In genomic region chr9:108119891-108120411, GRCm38 (mm10) we compare ENCODE assay signal across 8 mouse cellular contexts. TPM values are rescaled to one million over a fixed set of nuclear protein-coding genes. Genes with fewer than 3 reads are reported as not detected.
DNase-seq lines count a peak whose midpoint lies in the region; ATAC-seq and TF ChIP-seq lines count a peak whose summit lies in the region.

No protein-coding gene starts in this region.

- peaks cover 19% of the 10 kb centered on the region for H3K27me3 ChIP-seq in limb, embryonic 12.5 days
- peaks cover 20% of the 10 kb centered on the region for H3K27me3 ChIP-seq in limb, embryonic 10.5 days (ENCODE audit: low read depth, poor library complexity, severe bottlenecking)
- peaks cover 14% of the 10 kb centered on the region for H3K27me3 ChIP-seq in heart, embryonic 10.5 days (ENCODE audit: insufficient read depth, poor library complexity, severe bottlenecking)
- H3K27me3 ChIP-seq in midbrain, embryonic 15.5 days (replicated peaks) = no peaks in the 10 kb centered on the region
- H3K27me3 ChIP-seq in thymus, adult 2 months (ENCODE audit: control insufficient read depth, insufficient read depth, low read length) = no peaks in the 10 kb centered on the region

- no peak for ATAC-seq in limb, embryonic 12.5 days (ENCODE audit: insufficient number of reproducible peaks, insufficient read depth, low FRiP score, low TSS enrichment, low read depth)
- ATAC-seq in midbrain, embryonic 15.5 days (replicated peaks) = no peak

- peaks cover 14% of the 10 kb centered on the region; the same call in 1 of the 2 replicates for H3K4me1 ChIP-seq in limb, embryonic 12.5 days (replicated peaks)
- H3K4me1 ChIP-seq in limb, embryonic 10.5 days = peaks cover 18% of the 10 kb centered on the region
- peaks cover 32% of the 10 kb centered on the region for H3K4me1 ChIP-seq in heart, embryonic 10.5 days
- H3K4me1 ChIP-seq in midbrain, embryonic 15.5 days = no peaks in the 10 kb centered on the region
- H3K4me1 ChIP-seq in thymus, adult 2 months (replicated peaks; ENCODE audit: control insufficient read depth, insufficient read depth, low read length) = no peaks in the 10 kb centered on the region

- no peak overlapping the region for H3K4me3 ChIP-seq in limb, embryonic 12.5 days (replicated peaks)
- H3K4me3 ChIP-seq in limb, embryonic 10.5 days = no peak overlapping the region
- peak overlapping the region; percentile 19 for H3K4me3 ChIP-seq in heart, embryonic 10.5 days
- no peak overlapping the region for H3K4me3 ChIP-seq in midbrain, embryonic 15.5 days
- H3K4me3 ChIP-seq in thymus, adult 2 months (ENCODE audit: control insufficient read depth, insufficient read depth, low read length) = no peak overlapping the region

- H3K36me3 ChIP-seq in limb, embryonic 12.5 days = no peaks in the 10 kb centered on the region
- no peaks in the 10 kb centered on the region for H3K36me3 ChIP-seq in limb, embryonic 10.5 days
- H3K36me3 ChIP-seq in heart, embryonic 10.5 days = no peaks in the 10 kb centered on the region
- peaks cover 20% of the 10 kb centered on the region for H3K36me3 ChIP-seq in midbrain, embryonic 15.5 days (replicated peaks)
- H3K36me3 ChIP-seq in thymus, adult 2 months (ENCODE audit: control insufficient read depth, insufficient read depth, low read length) = no peaks in the 10 kb centered on the region

- 56% methylated on average over 8 of the region's 11 CpGs for WGBS in limb, embryonic 12.5 days
- WGBS in limb, embryonic 10.5 days = 66% methylated on average over 11 of the region's 11 CpGs
- WGBS in heart, embryonic 10.5 days = 34% methylated on average over 9 of the region's 11 CpGs
- WGBS in midbrain, embryonic 15.5 days = 53% methylated on average over 11 of the region's 11 CpGs
- 61% methylated on average over 11 of the region's 11 CpGs for WGBS in thymus, adult 2 months

- H3K9me3 ChIP-seq in limb, embryonic 12.5 days = no peaks in the 10 kb centered on the region
- H3K9me3 ChIP-seq in limb, embryonic 10.5 days (replicated peaks) = no peaks in the 10 kb centered on the region
- no peaks in the 10 kb centered on the region for H3K9me3 ChIP-seq in heart, embryonic 10.5 days
- no peaks in the 10 kb centered on the region for H3K9me3 ChIP-seq in midbrain, embryonic 15.5 days

- DNase-seq in limb, embryonic 10.5 days (ENCODE audit: low spot score) = no peak
- peak; percentile 89 for DNase-seq in heart, embryonic 10.5 days (ENCODE audit: low spot score)
- DNase-seq in kidney, postnatal 25 days = peak; percentile 80 to 94
- peak; percentile 83 for DNase-seq in skeletal muscle tissue, adult 2 months (ENCODE audit: low read depth, low spot score)
- no peak for DNase-seq in spleen, adult 12 weeks (ENCODE audit: low spot score)
- no peak for DNase-seq in thymus, adult 2 months

- no peak for TF ChIP-seq CTCF in thymus, adult 2 months (IDR thresholded peaks at IDR 0.05; ENCODE audit: borderline replicate concordance, control insufficient read depth, extremely low read depth, insufficient read depth, low read length, poor library complexity)

- no peak for TF ChIP-seq POLR2A in thymus, adult 2 months (IDR thresholded peaks at IDR 0.05; ENCODE audit: control insufficient read depth, extremely low read depth, insufficient read depth, low read length, poor library complexity)

- peak overlapping the region; percentile 12; the same call in 1 of the 2 replicates for H3K27ac ChIP-seq in limb, embryonic 12.5 days
- no peak overlapping the region for H3K27ac ChIP-seq in limb, embryonic 10.5 days
- H3K27ac ChIP-seq in heart, embryonic 10.5 days = peak overlapping the region; percentile 90
- H3K27ac ChIP-seq in midbrain, embryonic 15.5 days = no peak overlapping the region
- no peak overlapping the region for H3K27ac ChIP-seq in thymus, adult 2 months (ENCODE audit: control insufficient read depth, insufficient read depth, low read length)

- no peak overlapping the region; the same call in 1 of the 2 replicates for H3K4me2 ChIP-seq in limb, embryonic 12.5 days
- H3K4me2 ChIP-seq in midbrain, embryonic 15.5 days = no peak overlapping the region

- H3K9ac ChIP-seq in limb, embryonic 12.5 days (replicated peaks) = no peak overlapping the region
- no peak overlapping the region for H3K9ac ChIP-seq in midbrain, embryonic 15.5 days

RNA-seq across cellular contexts. Expression of gene Apeh, which starts 25.5 kb away (rescaled TPM):
- polyA plus RNA-seq in limb, embryonic 12.5 days (2016; fragmentation: Nextera tagmentation; extraction: Ambion mirVana) = 56.9 and 57.9 TPM in 2 replicates
- polyA plus RNA-seq in limb, embryonic 10.5 days (2016; fragmentation: Nextera tagmentation; extraction: Ambion mirVana) = 70.8 and 76.2 TPM in 2 replicates
- 80.7 and 84.4 TPM in 2 replicates for polyA plus RNA-seq in heart, embryonic 10.5 days (2016; fragmentation: Nextera tagmentation; extraction: Ambion mirVana)
- polyA plus RNA-seq in midbrain, embryonic 15.5 days (2015; fragmentation: Nextera tagmentation; extraction: Ambion mirVana) = 54.7 and 61.3 TPM in 2 replicates
- polyA plus RNA-seq in thymus, adult 2 months (2012; rRNA removed) = 131 and 163 TPM in 2 replicates

RNA-seq across cellular contexts. Expression of gene Rnf123, which starts 36.8 kb away (rescaled TPM):
- polyA plus RNA-seq in limb, embryonic 12.5 days (2016; fragmentation: Nextera tagmentation; extraction: Ambion mirVana) = 30.5 and 38.0 TPM in 2 replicates
- 31.8 and 37.5 TPM in 2 replicates for polyA plus RNA-seq in limb, embryonic 10.5 days (2016; fragmentation: Nextera tagmentation; extraction: Ambion mirVana)
- 31.8 and 33.1 TPM in 2 replicates for polyA plus RNA-seq in heart, embryonic 10.5 days (2016; fragmentation: Nextera tagmentation; extraction: Ambion mirVana)
- 54.7 and 55.0 TPM in 2 replicates for polyA plus RNA-seq in midbrain, embryonic 15.5 days (2015; fragmentation: Nextera tagmentation; extraction: Ambion mirVana)
- polyA plus RNA-seq in thymus, adult 2 months (2012; rRNA removed) = 221 and 246 TPM in 2 replicates

RNA-seq across cellular contexts. Expression of gene Mst1, which starts 39.7 kb away (rescaled TPM):
- polyA plus RNA-seq in limb, embryonic 12.5 days (2016; fragmentation: Nextera tagmentation; extraction: Ambion mirVana) = 0.18 and 0.51 TPM in 2 replicates
- polyA plus RNA-seq in limb, embryonic 10.5 days (2016; fragmentation: Nextera tagmentation; extraction: Ambion mirVana) = 0.54 and 0.74 TPM in 2 replicates
- 1.6 TPM in 2 replicates for polyA plus RNA-seq in heart, embryonic 10.5 days (2016; fragmentation: Nextera tagmentation; extraction: Ambion mirVana)
- polyA plus RNA-seq in midbrain, embryonic 15.5 days (2015; fragmentation: Nextera tagmentation; extraction: Ambion mirVana) = not detected in 2 replicates
- 3.3 and 3.5 TPM in 2 replicates for polyA plus RNA-seq in thymus, adult 2 months (2012; rRNA removed)

Comparison
In these comparisons a context has a peak if more than half of its experiments do, and no peak if none do; other contexts are left out.
1. H3K27ac ChIP-seq: peak in limb, embryonic 12.5 days (single experiment) and heart, embryonic 10.5 days (single experiment); none in limb, embryonic 10.5 days (single experiment), midbrain, embryonic 15.5 days (single experiment) and thymus, adult 2 months (single experiment).
2. DNase-seq: peak in heart, embryonic 10.5 days (single experiment), kidney, postnatal 25 days (2 of 2) and skeletal muscle tissue, adult 2 months (single experiment); none in limb, embryonic 10.5 days (single experiment), spleen, adult 12 weeks (single experiment) and thymus, adult 2 months (single experiment).